Mouse (Mus musculus) forebrain, embryonic 16.5 days (tissue): Measurements from ENCODE around the gene Rgr. TPM values are rescaled to one million over a fixed set of nuclear protein-coding genes. Genes with fewer than 3 reads are reported as not detected.

Experiments used
- ATAC-seq: fragments of 200-750 bp; cut with Nextera tagmentation; 2 replicates; pipeline ENCODE4 v1.8.0; 2017; ENCODE audit warnings: mild to moderate bottlenecking, moderate library complexity
- H3K27ac ChIP-seq: fragments of 300-500 bp; sonication (generic); 2 replicates; pipeline ENCODE4 v1.5.1; 2014; ENCODE audit warnings: low read length, control low read depth
- H3K27me3 ChIP-seq: fragments of 300-500 bp; sonication (generic); replicated peaks from 2 replicates; pipeline ENCODE4 v1.6.1; 2014; ENCODE audit warnings: low read length; ENCODE audit not compliant: control insufficient read depth, insufficient read depth
- H3K36me3 ChIP-seq: fragments of 300-500 bp; sonication (generic); 2 replicates; pipeline ENCODE4 v1.6.1; 2014; ENCODE audit not compliant: control insufficient read depth, insufficient read depth
- H3K4me1 ChIP-seq: fragments of 300-500 bp; sonication (generic); replicated peaks from 2 replicates; pipeline ENCODE4 v1.6.1; 2014; ENCODE audit warnings: low read length; ENCODE audit not compliant: control insufficient read depth, insufficient read depth
- H3K4me2 ChIP-seq: fragments of 300-500 bp; sonication (generic); 2 replicates; pipeline ENCODE4 v1.6.1; 2014; ENCODE audit warnings: mild to moderate bottlenecking, low read length, control low read depth
- H3K4me3 ChIP-seq: fragments of 300-500 bp; sonication (generic); replicated peaks from 2 replicates; pipeline ENCODE4 v1.5.1; 2014; ENCODE audit warnings: mild to moderate bottlenecking, low read length, control low read depth
- H3K9ac ChIP-seq: fragments of 300-500 bp; sonication (generic); replicated peaks from 2 replicates; pipeline ENCODE4 v1.6.1; 2014; ENCODE audit warnings: low read depth, low read length, control low read depth
- H3K9me3 ChIP-seq: fragments of 300-500 bp; sonication (generic); 2 replicates; pipeline ENCODE4 v1.6.1; 2016; ENCODE audit warnings: low read length; ENCODE audit not compliant: control insufficient read depth
- WGBS: fragments of 180-500 bp; shearing (Covaris S2); extraction: QIAGEN DNeasy Blood & Tissue Kit; methylation state at CpG from one replicate; pipeline ENCODE4 v1.1.7; 2014; 5-methylcytosine and 5-hydroxymethylcytosine counted together
- polyA plus RNA-seq: library from polyadenylated mRNA; unstranded; fragments of >200 nt; fragmentation: Nextera tagmentation; extraction: Ambion mirVana; gene quantifications from 2 replicates; pipeline ENCODE4 v1.2.1, GENCODE M21; 2015

Gene Rgr
- polyA plus RNA-seq, 1 experiment from 2014 or later = not detected

- no peaks in the 10 kb centered on the region for H3K36me3 ChIP-seq
- no peaks in the 10 kb centered on the region for H3K4me1 ChIP-seq
- 54% methylated on average over 2 of the region's 2 CpGs for WGBS
- ATAC-seq = no peak
- no peak overlapping the region for H3K9ac ChIP-seq
- H3K4me3 ChIP-seq = no peak overlapping the region
- no peaks in the 10 kb centered on the region for H3K27me3 ChIP-seq
- H3K4me2 ChIP-seq = no peak overlapping the region
- no peaks in the 10 kb centered on the region for H3K9me3 ChIP-seq
- no peak overlapping the region for H3K27ac ChIP-seq
These were observed 16.1 kb upstream of the Rgr start for GRCm38 (mm10) chr14:37064849-37065248.

GRCm38 (mm10) chr14:37034432-37034831 is 14.3 kb downstream of the Rgr start:
- 49% methylated on average over 5 of the region's 5 CpGs for WGBS
- H3K27me3 ChIP-seq = no peaks in the 10 kb centered on the region
- no peak for ATAC-seq

DNA sequence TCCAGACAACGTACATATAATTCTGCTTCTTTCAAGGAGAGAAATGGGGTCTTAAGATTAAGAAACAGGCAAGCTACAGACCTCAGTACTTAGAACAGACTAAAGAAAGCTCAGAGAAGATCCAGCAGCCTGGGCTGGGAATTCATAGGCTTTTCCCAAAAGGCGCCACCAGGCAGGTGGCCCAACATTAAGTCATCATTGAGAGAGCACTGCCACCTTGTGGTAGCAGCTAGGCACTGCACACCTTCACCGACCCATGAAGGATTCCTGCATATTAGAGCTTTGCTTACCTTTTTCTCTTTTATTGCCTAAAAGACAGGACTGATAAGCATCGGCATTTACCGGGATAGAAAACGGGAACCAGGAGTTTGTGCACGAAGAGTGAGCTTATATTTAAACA is 15.5 kb downstream of the Rgr start:
- no peaks in the 10 kb centered on the region for H3K27me3 ChIP-seq
- H3K4me1 ChIP-seq = peaks cover 10% of the 10 kb centered on the region
- H3K36me3 ChIP-seq = no peaks in the 10 kb centered on the region
- WGBS = 15% methylated on average over 7 of the region's 7 CpGs
- ATAC-seq = peak; percentile 79
- no peak overlapping the region for H3K4me2 ChIP-seq
- no peak overlapping the region for H3K27ac ChIP-seq
- no peak overlapping the region for H3K4me3 ChIP-seq
- H3K9me3 ChIP-seq = no peaks in the 10 kb centered on the region
- no peak overlapping the region for H3K9ac ChIP-seq

More at GRCm38 (mm10) chr14:37034432-37034831, 14.3 kb downstream of the Rgr start:
- H3K4me3 ChIP-seq = no peak overlapping the region
- H3K36me3 ChIP-seq = no peaks in the 10 kb centered on the region
- H3K9ac ChIP-seq = no peak overlapping the region
- no peak overlapping the region for H3K27ac ChIP-seq
- peaks cover 10% of the 10 kb centered on the region for H3K4me1 ChIP-seq
- no peak overlapping the region for H3K4me2 ChIP-seq
- no peaks in the 10 kb centered on the region for H3K9me3 ChIP-seq

DNA sequence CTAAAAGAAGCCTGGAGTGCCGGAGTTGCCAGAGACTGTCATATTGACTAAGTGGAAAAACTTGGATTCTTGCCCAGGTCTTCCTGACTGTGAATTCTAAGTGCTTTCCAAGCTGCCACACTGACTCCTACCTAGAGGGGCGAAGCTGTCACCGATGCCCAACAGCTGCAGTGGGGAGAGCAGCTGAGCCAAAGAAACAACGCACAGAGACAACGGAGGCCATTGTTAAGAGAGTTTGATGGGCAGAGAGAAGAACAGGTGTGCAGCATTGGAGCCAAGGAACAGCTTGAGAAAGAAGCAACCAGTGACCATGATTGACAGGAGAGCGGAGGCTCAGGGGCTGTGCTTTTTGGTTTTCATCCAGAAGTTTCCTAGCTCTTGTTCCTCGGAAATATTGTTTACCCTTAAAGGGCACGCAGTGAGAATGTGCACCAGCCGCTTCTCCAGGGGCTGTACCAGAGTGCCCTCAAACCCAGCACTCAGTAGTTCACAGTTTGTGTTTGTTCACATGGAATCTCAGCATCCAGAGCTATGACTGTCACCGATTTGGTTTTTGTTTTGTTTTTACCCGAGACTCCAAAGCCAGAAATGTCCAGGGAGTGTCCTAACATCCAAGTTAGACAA is 16.2 kb downstream of the Rgr start:
- H3K27ac ChIP-seq = no peak overlapping the region
- H3K4me1 ChIP-seq = peaks cover 10% of the 10 kb centered on the region
- H3K9me3 ChIP-seq = no peaks in the 10 kb centered on the region
- no peaks in the 10 kb centered on the region for H3K27me3 ChIP-seq
- H3K4me3 ChIP-seq = no peak overlapping the region
- WGBS = 28% methylated on average over 11 of the region's 11 CpGs
- peak; percentile 73 for ATAC-seq
- H3K9ac ChIP-seq = no peak overlapping the region
- H3K36me3 ChIP-seq = no peaks in the 10 kb centered on the region
- no peak overlapping the region for H3K4me2 ChIP-seq

DNA sequence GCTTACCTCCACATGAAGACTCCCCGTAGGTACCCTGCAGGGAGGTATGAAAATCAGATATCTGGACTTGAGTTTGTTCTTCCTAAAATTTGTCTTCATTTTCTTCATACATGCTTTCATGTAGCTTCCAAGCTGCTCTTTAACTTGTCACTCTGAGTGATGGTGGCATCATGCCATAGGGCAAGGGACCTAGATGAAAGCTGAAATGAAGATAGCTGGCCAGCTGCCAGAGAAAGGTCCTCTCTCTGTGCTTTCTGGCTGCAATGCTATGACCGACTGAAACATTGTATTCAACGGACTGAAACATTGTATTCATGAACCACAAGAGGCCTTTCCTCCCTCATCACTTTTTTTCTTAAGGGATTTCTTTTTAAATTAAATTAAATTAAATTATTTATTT is 20.2 kb downstream of the Rgr start:
- no peak overlapping the region for H3K4me3 ChIP-seq
- H3K27me3 ChIP-seq = no peaks in the 10 kb centered on the region
- no peak overlapping the region for H3K4me2 ChIP-seq
- no peaks in the 10 kb centered on the region for H3K36me3 ChIP-seq
- WGBS = 82% methylated on average over 3 of the region's 3 CpGs
- no peak overlapping the region for H3K9ac ChIP-seq
- no peak for ATAC-seq
- peaks cover 10% of the 10 kb centered on the region for H3K4me1 ChIP-seq
- no peaks in the 10 kb centered on the region for H3K9me3 ChIP-seq
- no peak overlapping the region for H3K27ac ChIP-seq

- no peak for ATAC-seq
- H3K9me3 ChIP-seq = no peaks in the 10 kb centered on the region
- H3K4me3 ChIP-seq = no peak overlapping the region
- H3K9ac ChIP-seq = no peak overlapping the region
- H3K36me3 ChIP-seq = no peaks in the 10 kb centered on the region
- H3K27me3 ChIP-seq = no peaks in the 10 kb centered on the region
- H3K4me1 ChIP-seq = peaks cover 9% of the 10 kb centered on the region
- no peak overlapping the region for H3K4me2 ChIP-seq
- WGBS = 97% methylated on average over 3 of the region's 3 CpGs
- H3K27ac ChIP-seq = no peak overlapping the region
These were observed 20.8 kb downstream of the Rgr start for GRCm38 (mm10) chr14:37027951-37028350.

- Histone ChIP-seq H3K27ac (no peak overlapping the region), H3K36me3 (no peaks in the 10 kb centered on the region), H3K4me1 (peaks cover 4% of the 10 kb centered on the region; the same call in 1 of the 2 replicates), H3K27me3 (no peaks in the 10 kb centered on the region), H3K9me3 (no peaks in the 10 kb centered on the region), H3K4me3 (no peak overlapping the region), H3K4me2 (no peak overlapping the region), H3K9ac (no peak overlapping the region)
- no peak for ATAC-seq
- 87% methylated on average over 4 of the region's 4 CpGs for WGBS
These were observed 21.4 kb downstream of the Rgr start for GRCm38 (mm10) chr14:37027248-37027933.

DNA sequence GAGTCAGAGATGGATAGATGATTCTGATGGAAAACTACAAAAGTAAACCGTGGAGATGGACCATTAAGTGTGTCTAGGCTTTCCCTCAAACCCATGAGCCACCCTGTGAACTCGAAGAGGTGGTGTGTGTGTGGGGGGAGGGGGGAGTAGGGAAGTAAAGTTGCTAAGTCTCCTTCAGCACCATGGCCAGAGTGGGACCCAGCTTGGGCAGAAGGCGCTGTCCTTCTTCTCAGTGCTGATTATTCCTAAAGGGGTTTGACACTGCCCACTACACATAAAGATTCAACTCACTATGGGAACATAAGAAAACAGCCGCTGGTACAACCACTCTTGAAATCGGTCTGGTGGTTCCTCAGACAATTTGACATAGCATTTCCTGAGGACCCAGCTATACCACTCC is 32.9 kb downstream of the Rgr start:
- ATAC-seq = no peak
- H3K27ac ChIP-seq = no peak overlapping the region
- H3K9me3 ChIP-seq = peaks cover 3% of the 10 kb centered on the region; the same call in 1 of the 2 replicates
- H3K4me3 ChIP-seq = no peak overlapping the region
- no peaks in the 10 kb centered on the region for H3K4me1 ChIP-seq
- no peak overlapping the region for H3K4me2 ChIP-seq
- H3K27me3 ChIP-seq = no peaks in the 10 kb centered on the region
- H3K9ac ChIP-seq = no peak overlapping the region
- 37% methylated on average over 5 of the region's 5 CpGs for WGBS
- no peaks in the 10 kb centered on the region for H3K36me3 ChIP-seq

GRCm38 (mm10) chr14:37013644-37014043 is 35.1 kb downstream of the Rgr start:
- Histone ChIP-seq H3K27ac (no peak overlapping the region), H3K4me3 (no peak overlapping the region), H3K4me2 (no peak overlapping the region), H3K36me3 (no peaks in the 10 kb centered on the region), H3K9ac (no peak overlapping the region), H3K27me3 (no peaks in the 10 kb centered on the region), H3K4me1 (no peaks in the 10 kb centered on the region), H3K9me3 (peaks cover 3% of the 10 kb centered on the region; the same call in 1 of the 2 replicates)
- ATAC-seq = peak; percentile 31; the same call in 1 of the 2 replicates
- 35% methylated on average over 3 of the region's 3 CpGs for WGBS
